Mouse (Mus musculus): ENCODE data around the gene Abcg4. TPM values are rescaled to one million over a fixed set of nuclear protein-coding genes. Genes with fewer than 3 reads are reported as not detected.

Abcg4 gene
- polyA plus RNA-seq, 1 experiment from 2014 or later: 3.4 TPM

DNA sequence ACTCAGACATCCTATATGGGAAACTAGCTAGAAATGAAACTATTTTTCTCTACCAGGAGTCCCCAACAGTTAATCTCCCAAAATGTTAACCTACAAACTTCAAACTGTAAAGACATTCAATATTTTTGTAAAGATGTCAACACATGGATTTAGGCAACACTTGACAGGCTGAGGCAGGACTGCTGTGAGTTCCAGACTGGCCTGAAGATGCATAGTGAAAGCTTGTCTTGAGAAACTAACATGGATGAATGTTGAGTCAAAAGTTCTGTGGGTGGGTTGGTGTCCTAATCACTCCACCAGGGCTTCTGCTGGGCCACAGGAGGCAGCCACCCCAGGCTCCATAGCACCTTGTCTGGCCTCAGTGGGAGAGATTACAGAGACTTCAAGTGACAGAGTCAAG, 56.8 kb downstream of the Abcg4 start:
- Histone ChIP-seq H3K27me3 (no peaks in the 10 kb centered on the region), H3K4me2 (peak overlapping the region; percentile 66), H3K27ac (no peak overlapping the region), H3K9me3 (replicated peaks) (no peaks in the 10 kb centered on the region), H3K9ac (0 out of 2 replicates have a peak overlapping the region, but pooled peaks have one; percentile 97), H3K4me1 (peaks cover 43% of the 10 kb centered on the region), H3K36me3 (no peaks in the 10 kb centered on the region; the same call in 1 of the 2 replicates), H3K4me3 (replicated peaks) (peak overlapping the region; percentile 94; the same call in 1 of the 2 replicates)
- ATAC-seq (replicated peaks; ENCODE audit: low FRiP score): no peak

DNA sequence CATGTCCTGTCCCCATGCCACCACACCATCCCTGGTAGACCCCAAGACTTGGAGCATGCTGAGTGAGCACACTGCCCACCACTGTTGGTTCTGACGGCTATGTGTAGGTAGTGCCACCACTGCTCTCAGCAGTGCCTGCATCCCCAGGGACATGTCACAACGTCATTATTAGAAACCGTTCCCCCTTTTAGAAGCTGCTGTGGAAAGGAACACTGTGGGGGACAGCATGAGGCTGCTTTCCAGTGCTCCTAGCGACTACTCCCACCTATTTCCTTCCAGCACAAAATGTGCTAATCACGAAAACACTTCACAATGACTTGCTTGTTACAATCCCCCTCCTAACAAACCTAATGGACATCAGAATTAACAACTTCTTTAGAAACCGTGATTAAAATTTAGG, 62.4 kb downstream of the Abcg4 start:
- no peak for ATAC-seq (replicated peaks; ENCODE audit: low FRiP score)
- 54% methylated on average over 6 of the region's 6 CpGs for WGBS

More for the DNA sequence above, 62.4 kb downstream of the Abcg4 start:
- H3K27me3 ChIP-seq: no peaks in the 10 kb centered on the region
- no peak overlapping the region for H3K9ac ChIP-seq
- no peak overlapping the region for H3K4me3 ChIP-seq (replicated peaks)
- no peak overlapping the region for H3K27ac ChIP-seq
- peaks cover 4% of the 10 kb centered on the region for H3K36me3 ChIP-seq
- H3K4me2 ChIP-seq: no peak overlapping the region
- H3K9me3 ChIP-seq (replicated peaks): no peaks in the 10 kb centered on the region
- H3K4me1 ChIP-seq: peaks cover 20% of the 10 kb centered on the region

Small RNAs within 50 kb of the gene (microRNA-seq; reads per million reads assigned to microRNA genes)
- gene Gm44335: not detected

Other genes with a start within 250 kb of the Abcg4 start
- 9.6 and 10.2 TPM in 2 replicates for gene Thy1, start 245.2 kb downstream of the Abcg4 start, polyA plus RNA-seq (2015; fragmentation: Nextera tagmentation; extraction: Ambion mirVana)
- gene Usp2, start 221.6 kb downstream of the Abcg4 start, polyA plus RNA-seq (2015; fragmentation: Nextera tagmentation; extraction: Ambion mirVana): 31.9 and 36.8 TPM in 2 replicates
- 0.13 TPM in 1 of 2 replicates, not detected in the other for gene Mfrp, start 186.9 kb downstream of the Abcg4 start, polyA plus RNA-seq (2015; fragmentation: Nextera tagmentation; extraction: Ambion mirVana)
- 4.5 and 5.2 TPM in 2 replicates for gene C1qtnf5, start 181.4 kb downstream of the Abcg4 start, polyA plus RNA-seq (2015; fragmentation: Nextera tagmentation; extraction: Ambion mirVana)
- 0.17 and 0.21 TPM in 2 replicates for gene Gm49380, start 175.1 kb downstream of the Abcg4 start, polyA plus RNA-seq (2015; fragmentation: Nextera tagmentation; extraction: Ambion mirVana)
- 70.9 and 78.3 TPM in 2 replicates for gene Rnf26, start 175.1 kb downstream of the Abcg4 start, polyA plus RNA-seq (2015; fragmentation: Nextera tagmentation; extraction: Ambion mirVana)
- 44.2 and 47.0 TPM in 2 replicates for gene Mcam, start 154.1 kb downstream of the Abcg4 start, polyA plus RNA-seq (2015; fragmentation: Nextera tagmentation; extraction: Ambion mirVana)
- 18.6 and 22.9 TPM in 2 replicates for gene Cbl, start 54.6 kb downstream of the Abcg4 start, polyA plus RNA-seq (2015; fragmentation: Nextera tagmentation; extraction: Ambion mirVana)
- not detected in 2 replicates for gene Ccdc153, start 47.9 kb downstream of the Abcg4 start, polyA plus RNA-seq (2015; fragmentation: Nextera tagmentation; extraction: Ambion mirVana)
- 7.8 and 8.5 TPM in 2 replicates for gene Pdzd3, start 37.1 kb downstream of the Abcg4 start, polyA plus RNA-seq (2015; fragmentation: Nextera tagmentation; extraction: Ambion mirVana)
- gene Nlrx1, start 20.0 kb downstream of the Abcg4 start, polyA plus RNA-seq (2015; fragmentation: Nextera tagmentation; extraction: Ambion mirVana): 6.5 and 7.9 TPM in 2 replicates
- gene Hinfp, start 17.1 kb upstream of the Abcg4 start, polyA plus RNA-seq (2015; fragmentation: Nextera tagmentation; extraction: Ambion mirVana): 27.1 and 27.9 TPM in 2 replicates
- 6.6 and 8.8 TPM in 2 replicates for gene C2cd2l, start 31.7 kb upstream of the Abcg4 start, polyA plus RNA-seq (2015; fragmentation: Nextera tagmentation; extraction: Ambion mirVana)
- gene Dpagt1, start 37.4 kb upstream of the Abcg4 start, polyA plus RNA-seq (2015; fragmentation: Nextera tagmentation; extraction: Ambion mirVana): 41.7 and 46.7 TPM in 2 replicates
- gene H2afx, start 46.1 kb upstream of the Abcg4 start, polyA plus RNA-seq (2015; fragmentation: Nextera tagmentation; extraction: Ambion mirVana): 390 and 426 TPM in 2 replicates
- gene Hmbs, start 55.6 kb upstream of the Abcg4 start, polyA plus RNA-seq (2015; fragmentation: Nextera tagmentation; extraction: Ambion mirVana): 126 and 145 TPM in 2 replicates
- gene Vps11, start 73.1 kb upstream of the Abcg4 start, polyA plus RNA-seq (2015; fragmentation: Nextera tagmentation; extraction: Ambion mirVana): 30.4 and 32.9 TPM in 2 replicates
- gene Hyou1, start 90.9 kb upstream of the Abcg4 start, polyA plus RNA-seq (2015; fragmentation: Nextera tagmentation; extraction: Ambion mirVana): 43.9 and 48.2 TPM in 2 replicates
- 47.5 and 48.4 TPM in 2 replicates for gene Slc37a4, start 108.2 kb upstream of the Abcg4 start, polyA plus RNA-seq (2015; fragmentation: Nextera tagmentation; extraction: Ambion mirVana)
- 1,882 and 2,019 TPM in 2 replicates for gene Rps25, start 118.5 kb upstream of the Abcg4 start, polyA plus RNA-seq (2015; fragmentation: Nextera tagmentation; extraction: Ambion mirVana)
- 135 and 138 TPM in 2 replicates for gene Trappc4, start 119.0 kb upstream of the Abcg4 start, polyA plus RNA-seq (2015; fragmentation: Nextera tagmentation; extraction: Ambion mirVana)
- gene Ccdc84, start 130.0 kb upstream of the Abcg4 start, polyA plus RNA-seq (2015; fragmentation: Nextera tagmentation; extraction: Ambion mirVana): 29.1 and 30.9 TPM in 2 replicates
- not detected in 2 replicates for gene Foxr1, start 152.5 kb upstream of the Abcg4 start, polyA plus RNA-seq (2015; fragmentation: Nextera tagmentation; extraction: Ambion mirVana)
- gene Upk2, start 166.4 kb upstream of the Abcg4 start, polyA plus RNA-seq (2015; fragmentation: Nextera tagmentation; extraction: Ambion mirVana): 0.60 and 2.5 TPM in 2 replicates
- 11.3 and 11.7 TPM in 2 replicates for gene Bcl9l, start 194.2 kb upstream of the Abcg4 start, polyA plus RNA-seq (2015; fragmentation: Nextera tagmentation; extraction: Ambion mirVana)

Data from kidney, embryonic 15.5 days (tissue).